Mouse (Mus musculus) lung, adult 2 months (tissue): ENCODE data around the gene Fhad1.

ENCODE experiments used
- CTCF ChIP-seq: fragments of 200-500 bp; IDR thresholded peaks from 2 replicates; pipeline ENCODE4 v1.5.1; 2011; ENCODE audit warnings: mild to moderate bottlenecking, low read length, control low read depth; ENCODE audit not compliant: insufficient read depth
- POLR2A ChIP-seq: fragments of 200-500 bp; IDR thresholded peaks from 2 replicates; pipeline ENCODE4 v1.6.1; 2011; ENCODE audit warnings: low read depth, mild to moderate bottlenecking, control low read depth, low read length, borderline replicate concordance; ENCODE audit errors: extremely low read depth

GRCm38 (mm10) chr4:141898905-141899304 lies 116.0 kb downstream of the Fhad1 start:
- TF ChIP-seq CTCF (no peak), POLR2A (no peak)
